Mouse (Mus musculus) lung, embryonic 16.5 days (tissue): ENCODE measurements around the gene Wdr18. TPM values are rescaled to one million over a fixed set of nuclear protein-coding genes. Genes with fewer than 3 reads are reported as not detected.
A peak's percentile ranks its signal among the peaks of the same experiment; 100 is the strongest.

ENCODE experiments used
- ATAC-seq: fragments of 200-750 bp; cut with Nextera tagmentation; 2 replicates; pipeline ENCODE4 v1.8.0; 2017; ENCODE audit warnings: low read depth, mild to moderate bottlenecking, moderate library complexity
- H3K27ac ChIP-seq: fragments of 300-500 bp; sonication (generic); 2 replicates; pipeline ENCODE4 v1.5.1; 2014; ENCODE audit warnings: mild to moderate bottlenecking, control low read depth, low read length
- H3K27me3 ChIP-seq: fragments of 300-500 bp; sonication (generic); 2 replicates; pipeline ENCODE4 v1.6.1; 2014; ENCODE audit warnings: low read depth, low read length, mixed read lengths; ENCODE audit not compliant: control insufficient read depth, insufficient read depth
- H3K36me3 ChIP-seq: fragments of 300-500 bp; sonication (generic); 2 replicates; pipeline ENCODE4 v1.6.1; 2014; ENCODE audit warnings: low read length; ENCODE audit not compliant: control insufficient read depth, insufficient read depth
- H3K4me1 ChIP-seq: fragments of 300-500 bp; sonication (generic); replicated peaks from 2 replicates; pipeline ENCODE4 v1.6.1; 2014; ENCODE audit warnings: low read length, mixed read lengths; ENCODE audit not compliant: control insufficient read depth, insufficient read depth
- H3K4me2 ChIP-seq: fragments of 300-500 bp; sonication (generic); 2 replicates; pipeline ENCODE4 v1.6.1; 2014; ENCODE audit warnings: low read depth, low read length, control low read depth
- H3K4me3 ChIP-seq: fragments of 300-500 bp; sonication (generic); 2 replicates; pipeline ENCODE4 v1.5.1; 2014; ENCODE audit warnings: mild to moderate bottlenecking, low read length, control low read depth
- H3K9ac ChIP-seq: fragments of 300-500 bp; sonication (generic); 2 replicates; pipeline ENCODE4 v1.6.1; 2014; ENCODE audit warnings: low read length, control low read depth
- H3K9me3 ChIP-seq: fragments of 300-500 bp; sonication (generic); 2 replicates; pipeline ENCODE4 v1.6.1; 2016; ENCODE audit warnings: low read length; ENCODE audit not compliant: control insufficient read depth
- WGBS: fragments of 180-500 bp; shearing (Covaris S2); extraction: QIAGEN DNeasy Blood & Tissue Kit; methylation state at CpG from one replicate; pipeline ENCODE4 v1.1.7; 2014; 5-methylcytosine and 5-hydroxymethylcytosine counted together
- polyA plus RNA-seq: library from polyadenylated mRNA; unstranded; fragments of >200 nt; fragmentation: Nextera tagmentation; extraction: Ambion mirVana; gene quantifications from 2 replicates; pipeline ENCODE4 v1.2.1, GENCODE M21; 2015

Gene Wdr18
- polyA plus RNA-seq, 1 experiment from 2014 or later: 83.0 TPM

GRCm38 (mm10) chr10:79987771-79988505 lies 28.0 kb downstream of the Wdr18 start:
- Histone ChIP-seq H3K4me2 (peak overlapping the region; percentile 67), H3K4me1 (peaks cover 47% of the 10 kb centered on the region), H3K9me3 (peaks cover 4% of the 10 kb centered on the region), H3K9ac (peak overlapping the region; percentile 93), H3K27ac (peak overlapping the region; percentile 98), H3K4me3 (peak overlapping the region; percentile 90), H3K27me3 (no peaks in the 10 kb centered on the region), H3K36me3 (peaks cover 22% of the 10 kb centered on the region)
- 6% methylated on average over 27 of the region's 27 CpGs for WGBS
- ATAC-seq: no peak

GRCm38 (mm10) chr10:79988506-79989271 lies 28.7 kb downstream of the Wdr18 start, which contains the start of gene Cnn2:
Cnn2 (plus strand) TSS chr10:79988584.
- WGBS: under 1% methylated on average over 59 of the region's 59 CpGs
- peaks cover 4% of the 10 kb centered on the region for H3K9me3 ChIP-seq
- H3K4me1 ChIP-seq: peaks cover 41% of the 10 kb centered on the region
- H3K9ac ChIP-seq: peak within 1 kb of the TSS; percentile 93
- H3K36me3 ChIP-seq: peaks cover 30% of the 10 kb centered on the region
- ATAC-seq: peak; percentile 27
- peak within 1 kb of the TSS; percentile 90 for H3K4me3 ChIP-seq
- H3K4me2 ChIP-seq: peak within 1 kb of the TSS; percentile 67
- no peaks in the 10 kb centered on the region for H3K27me3 ChIP-seq
- H3K27ac ChIP-seq: peak within 1 kb of the TSS; percentile 98

- peak overlapping the region; percentile 93 for H3K9ac ChIP-seq
- 15% methylated on average over 8 of the region's 8 CpGs for WGBS
- H3K4me3 ChIP-seq: peak overlapping the region; percentile 90
- ATAC-seq: no peak
- peaks cover 44% of the 10 kb centered on the region for H3K4me1 ChIP-seq
- H3K9me3 ChIP-seq: peaks cover 4% of the 10 kb centered on the region
- peak overlapping the region; percentile 98 for H3K27ac ChIP-seq
- H3K27me3 ChIP-seq: no peaks in the 10 kb centered on the region
- peak overlapping the region; percentile 67 for H3K4me2 ChIP-seq
- peaks cover 36% of the 10 kb centered on the region for H3K36me3 ChIP-seq
Measured at GRCm38 (mm10) chr10:79989272-79989786, 29.4 kb downstream of the Wdr18 start.

DNA sequence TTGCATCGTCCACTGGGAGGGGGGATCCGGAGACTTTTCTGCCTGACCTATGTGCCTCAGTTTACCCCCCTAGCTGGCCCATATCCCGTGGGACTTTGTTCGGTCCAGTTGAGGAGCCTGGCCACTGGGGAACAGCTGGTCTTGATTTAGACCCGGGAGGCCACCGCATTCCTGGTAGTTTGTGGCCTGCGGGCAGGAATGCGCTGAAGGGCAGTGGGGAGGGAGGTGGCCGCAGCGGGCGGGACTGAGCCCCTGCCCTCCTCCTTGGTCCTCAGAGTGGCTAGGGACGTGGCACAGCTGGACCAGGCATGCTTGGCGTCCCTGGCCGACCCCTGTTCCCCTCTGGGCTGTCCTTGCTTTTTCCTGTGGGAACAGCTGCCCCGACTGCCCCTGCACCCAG lies 29.9 kb downstream of the Wdr18 start:
- peak; percentile 40 for ATAC-seq
- Histone ChIP-seq H3K4me3 (peak overlapping the region; percentile 90), H3K27ac (peak overlapping the region; percentile 98), H3K9ac (peak overlapping the region; percentile 93), H3K9me3 (peaks cover 4% of the 10 kb centered on the region), H3K36me3 (peaks cover 41% of the 10 kb centered on the region), H3K27me3 (no peaks in the 10 kb centered on the region), H3K4me1 (peaks cover 46% of the 10 kb centered on the region), H3K4me2 (peak overlapping the region; percentile 67)
- 15% methylated on average over 15 of the region's 15 CpGs for WGBS

DNA sequence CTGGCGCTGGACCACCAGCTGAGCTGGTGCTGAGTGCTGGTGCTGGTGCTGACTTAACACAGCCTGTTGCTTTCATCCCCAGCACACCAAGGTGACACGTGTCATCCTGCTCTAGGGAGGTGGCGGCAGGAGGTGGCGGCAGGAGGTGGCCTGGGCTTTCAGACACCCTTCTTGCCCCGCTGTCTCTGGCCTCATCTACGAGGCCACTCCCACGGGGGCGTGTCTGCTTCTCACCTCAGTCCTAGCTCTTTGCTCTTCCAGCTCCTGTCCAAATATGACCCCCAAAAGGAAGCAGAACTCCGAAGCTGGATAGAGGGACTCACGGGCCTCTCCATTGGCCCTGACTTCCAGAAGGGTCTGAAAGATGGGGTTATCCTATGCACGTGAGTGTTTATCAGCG lies 31.1 kb downstream of the Wdr18 start:
- H3K27me3 ChIP-seq: no peaks in the 10 kb centered on the region
- H3K4me1 ChIP-seq: peaks cover 41% of the 10 kb centered on the region
- WGBS: 69% methylated on average over 12 of the region's 12 CpGs
- peaks cover 4% of the 10 kb centered on the region for H3K9me3 ChIP-seq
- no peak overlapping the region for H3K27ac ChIP-seq
- H3K4me2 ChIP-seq: peak overlapping the region; percentile 33
- H3K36me3 ChIP-seq: peaks cover 45% of the 10 kb centered on the region
- no peak overlapping the region for H3K9ac ChIP-seq
- ATAC-seq: no peak
- 0 out of 2 replicates have a peak overlapping the region, but pooled peaks have one; percentile 90 for H3K4me3 ChIP-seq

DNA sequence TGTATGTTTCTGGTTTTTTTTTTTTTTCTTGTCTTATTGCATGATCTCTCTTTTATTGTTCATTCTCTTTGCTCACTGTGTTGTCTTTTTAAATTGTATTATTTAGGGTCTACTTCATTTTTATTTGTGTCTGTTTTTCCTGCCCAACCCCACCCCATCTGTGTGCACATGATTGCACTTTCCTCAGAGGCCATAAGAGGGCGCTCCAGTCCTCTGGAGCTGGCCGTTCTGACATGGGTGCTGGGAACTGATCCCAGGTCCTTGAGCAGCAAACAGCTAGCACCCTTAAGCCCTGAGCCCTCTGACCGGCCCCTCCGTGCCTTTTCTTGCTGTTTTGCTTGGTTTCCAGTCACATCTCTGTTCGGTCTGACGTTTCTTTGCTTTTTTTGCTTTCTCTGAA lies 31.6 kb downstream of the Wdr18 start:
- no peak overlapping the region; the same call in 1 of the 2 replicates for H3K4me2 ChIP-seq
- 89% methylated on average over 6 of the region's 6 CpGs for WGBS
- peaks cover 4% of the 10 kb centered on the region for H3K9me3 ChIP-seq
- no peak for ATAC-seq
- no peaks in the 10 kb centered on the region for H3K27me3 ChIP-seq
- H3K36me3 ChIP-seq: peaks cover 45% of the 10 kb centered on the region
- no peak overlapping the region for H3K27ac ChIP-seq
- no peak overlapping the region for H3K9ac ChIP-seq
- peaks cover 37% of the 10 kb centered on the region for H3K4me1 ChIP-seq
- H3K4me3 ChIP-seq: no peak overlapping the region

- ATAC-seq: no peak
- peaks cover 26% of the 10 kb centered on the region for H3K4me1 ChIP-seq
- H3K9ac ChIP-seq: no peak overlapping the region
- H3K9me3 ChIP-seq: peaks cover 4% of the 10 kb centered on the region
- no peak overlapping the region for H3K4me2 ChIP-seq
- no peak overlapping the region for H3K27ac ChIP-seq
- no peak overlapping the region for H3K4me3 ChIP-seq
- no peaks in the 10 kb centered on the region for H3K27me3 ChIP-seq
- H3K36me3 ChIP-seq: peaks cover 45% of the 10 kb centered on the region
- WGBS: 77% methylated on average over 16 of the region's 16 CpGs
Measured at GRCm38 (mm10) chr10:79994397-79995115, 34.6 kb downstream of the Wdr18 start.

- Histone ChIP-seq H3K36me3 (peaks cover 45% of the 10 kb centered on the region), H3K4me1 (peaks cover 21% of the 10 kb centered on the region), H3K9ac (no peak overlapping the region), H3K4me3 (no peak overlapping the region), H3K27me3 (no peaks in the 10 kb centered on the region), H3K27ac (peak overlapping the region; percentile 2; the same call in 1 of the 2 replicates), H3K4me2 (no peak overlapping the region), H3K9me3 (peaks cover 4% of the 10 kb centered on the region)
- ATAC-seq: no peak
- 63% methylated on average over 1 of the region's 1 CpGs for WGBS
Measured at GRCm38 (mm10) chr10:79995636-79996035, 35.7 kb downstream of the Wdr18 start.
